Mouse (Mus musculus) megakaryocyte, adult 5-6 weeks (primary cell): ENCODE results near the gene Zfp523. TPM values are rescaled to one million over a fixed set of nuclear protein-coding genes. Genes with fewer than 3 reads are reported as not detected.
"Not testable (repeated sequence)": the region's sequence is repeated elsewhere in the genome, so short reads cannot be mapped to it uniquely, and the experiment has no call there.

ENCODE experiments used
- ATAC-seq: 2 replicates; pipeline ENCODE4 v1.8.0; 2016; ENCODE audit warnings: mild to moderate bottlenecking, inconsistent platforms; ENCODE audit not compliant: poor library complexity, severe bottlenecking
- total RNA-seq, 2 experiments: library from RNA; stranded (forward) in 1 of 2; stranded (reverse) in 1 of 2; fragments of 153-499, 151-499 nt in 1 of 2; fragments of 221-1000, 200-1000 nt in 1 of 2; gene quantifications; 2 replicates each; pipeline versions ENCODE4 v1.2.3 to v1.2.4; 2015 to 2017

The Zfp523 gene
- total RNA-seq, 2 experiments from 2014 or later, result 6.4 to 7.1 TPM

DNA sequence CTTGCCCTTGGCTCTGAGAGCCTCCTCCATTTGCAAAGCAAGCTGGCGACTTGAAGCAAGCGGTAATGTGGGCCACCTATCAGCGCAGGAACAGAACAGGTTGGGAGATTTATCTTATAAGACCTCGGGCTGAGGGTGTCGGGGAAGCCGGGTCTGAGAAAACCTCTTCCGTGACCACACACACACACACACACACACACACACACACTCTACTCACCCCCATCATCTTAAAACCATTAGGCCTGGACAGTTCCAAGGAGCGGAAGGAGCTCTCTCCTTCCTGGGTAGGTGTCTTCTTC, 31.3 kb downstream of the Zfp523 start:
- ATAC-seq, result 0 out of 2 replicates have a peak, but pooled peaks have one; percentile 0

DNA sequence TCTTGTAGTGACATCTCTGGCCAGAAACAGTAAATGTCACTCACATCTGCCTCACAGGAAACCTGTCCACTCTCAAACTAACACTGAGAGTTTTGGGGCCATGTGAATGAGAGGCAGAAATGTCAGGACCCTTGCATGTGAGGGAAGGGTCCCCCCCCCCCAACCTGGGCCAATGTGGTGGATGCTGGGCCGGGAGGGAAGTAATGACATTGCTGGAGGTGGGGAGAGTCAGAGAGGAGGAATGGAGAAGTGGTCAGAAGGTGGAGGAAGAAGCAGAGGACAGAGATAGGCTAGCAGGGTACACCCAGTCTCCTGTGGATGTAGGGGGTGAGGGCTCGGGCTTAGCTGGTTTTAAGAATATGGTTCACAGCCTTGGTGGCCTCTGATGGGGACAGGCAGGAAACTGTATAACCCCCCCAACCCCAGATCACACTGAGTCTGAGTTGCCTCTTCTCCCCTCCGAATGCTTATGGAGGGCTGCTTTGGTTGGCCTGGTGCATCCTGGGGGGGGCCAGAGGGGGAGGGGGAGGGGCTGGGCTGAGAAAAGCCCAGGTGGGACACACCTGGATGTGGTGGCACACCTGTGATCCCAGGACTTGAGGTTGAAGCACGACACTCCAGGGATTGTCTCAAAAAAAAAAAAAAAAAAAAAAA, 32.7 kb downstream of the Zfp523 start:
- peak; percentile 65 for ATAC-seq

DNA sequence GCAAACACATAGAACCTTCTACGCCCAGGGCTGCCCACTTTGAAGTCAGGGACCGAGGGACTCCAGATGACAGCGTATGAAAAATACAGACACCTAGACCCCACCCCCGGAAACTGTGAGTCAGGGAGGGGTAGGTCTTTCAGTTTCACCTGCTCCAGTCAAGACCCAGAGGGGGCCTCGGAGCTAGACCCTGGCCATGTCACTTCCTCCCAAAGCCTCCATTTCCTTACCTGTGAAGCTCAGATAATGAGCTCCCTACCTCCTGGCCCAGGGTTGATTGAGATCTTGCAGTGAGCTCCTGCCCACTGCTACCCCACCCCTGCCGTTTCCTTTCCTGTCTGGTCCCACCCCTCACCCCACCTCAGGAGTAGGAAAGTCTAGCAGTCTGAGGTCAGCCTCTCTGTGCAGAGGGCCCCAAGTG, 35.0 kb downstream of the Zfp523 start:
- peak; percentile 9; the same call in 1 of the 2 replicates for ATAC-seq

DNA sequence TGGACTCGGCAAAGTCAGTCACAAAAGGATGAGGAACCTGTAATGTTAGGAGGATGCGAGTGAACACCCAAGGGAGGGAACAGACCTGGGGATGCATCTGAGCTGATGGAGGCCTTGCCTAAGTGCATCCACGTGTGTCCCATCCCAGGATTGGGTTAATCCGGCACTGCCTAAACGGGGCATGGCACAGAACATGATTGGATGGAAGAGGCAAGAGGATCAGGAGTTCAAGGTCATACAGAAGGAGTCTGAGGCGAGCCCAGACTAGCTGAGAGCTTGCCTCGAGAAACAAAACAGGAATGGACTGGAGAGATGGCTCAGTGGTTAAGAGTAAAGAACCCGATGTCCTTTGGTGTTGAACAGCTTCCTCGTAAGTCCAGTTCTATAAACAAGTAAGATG, 35.5 kb downstream of the Zfp523 start:
- no peak for ATAC-seq

DNA sequence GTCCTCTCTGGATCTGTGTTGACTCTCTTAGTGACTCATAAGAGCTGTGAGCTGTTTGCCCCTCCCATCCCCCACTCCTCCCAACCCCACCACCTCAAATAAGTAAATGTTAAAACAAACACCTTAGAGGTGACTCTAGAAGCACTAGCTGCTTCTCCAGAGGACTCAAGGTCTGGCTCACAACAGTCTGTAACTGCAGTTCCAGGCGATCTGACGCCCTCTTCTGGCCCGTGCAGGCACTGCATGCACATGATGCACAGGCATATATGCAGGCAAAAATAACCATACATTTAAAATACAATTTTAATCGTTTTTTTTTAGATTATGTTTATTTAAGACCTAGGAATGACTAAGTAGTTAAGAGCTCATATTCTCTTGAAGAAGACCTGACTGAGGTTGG, 36.3 kb downstream of the Zfp523 start:
- ATAC-seq, result no peak

DNA sequence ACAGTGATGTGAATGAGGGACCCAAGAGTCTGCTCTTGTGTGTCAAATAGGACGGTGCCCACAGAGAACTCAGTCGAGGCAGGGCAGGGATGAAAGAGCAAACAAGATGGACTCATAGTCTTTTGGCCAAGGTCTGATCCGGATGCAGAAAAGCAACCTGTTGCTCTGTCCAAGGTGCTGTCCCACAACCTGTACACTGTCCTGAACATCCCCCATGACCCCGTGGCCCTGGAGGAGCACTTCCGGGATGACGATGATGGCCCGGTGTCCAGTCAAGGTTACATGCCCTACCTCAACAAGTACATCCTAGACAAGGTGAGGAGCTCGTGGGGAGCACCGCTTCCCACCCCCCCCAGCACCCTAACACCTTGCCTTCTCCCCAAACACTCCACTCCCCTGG, 39.9 kb downstream of the Zfp523 start:
- ATAC-seq, result no peak

DNA sequence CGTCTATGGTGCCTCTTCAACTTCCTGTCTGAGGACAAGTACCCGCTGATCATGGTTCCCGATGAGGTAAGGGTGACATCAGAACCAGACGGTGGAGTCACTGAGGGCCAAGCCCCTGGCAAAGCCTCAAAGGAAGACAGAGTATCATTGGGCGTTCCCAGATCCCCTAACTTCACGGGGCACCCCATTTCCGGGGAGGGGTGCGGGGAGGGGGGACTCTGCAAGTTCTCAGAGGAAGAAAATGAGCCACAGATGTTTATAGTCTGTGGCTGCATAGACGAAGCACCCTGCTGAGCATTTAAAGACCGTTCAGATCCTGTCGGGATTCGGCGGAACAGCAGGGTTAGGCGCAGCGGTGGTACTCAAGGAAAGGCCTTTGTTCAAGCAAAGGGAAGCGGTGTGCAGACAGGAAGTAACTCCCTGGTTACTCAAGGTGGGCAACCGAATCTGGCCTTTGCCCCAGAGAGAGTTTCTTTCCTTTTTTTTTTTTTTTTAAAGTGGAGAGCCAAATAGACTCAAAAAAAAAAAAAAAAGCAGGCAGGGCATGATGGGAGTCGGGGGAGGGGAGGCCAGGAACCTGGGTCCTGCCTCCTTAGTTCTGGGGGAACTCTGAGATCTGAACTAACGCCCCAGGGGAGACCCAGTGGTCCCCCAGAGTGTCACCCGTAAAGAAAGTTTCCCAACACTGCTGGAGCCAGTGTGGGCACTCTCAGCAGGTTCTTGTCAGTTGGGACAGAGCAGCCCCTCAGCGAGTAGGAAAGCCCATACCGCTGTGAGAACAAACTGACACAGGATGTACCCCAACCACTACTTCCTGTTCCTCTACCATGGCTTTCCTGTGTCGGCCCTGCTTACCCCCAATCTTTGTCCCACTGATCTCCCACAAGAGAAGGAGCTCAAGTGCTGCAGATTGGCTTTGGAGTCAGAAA, 41.1 kb downstream of the Zfp523 start:
- peak; percentile 81 for ATAC-seq

DNA sequence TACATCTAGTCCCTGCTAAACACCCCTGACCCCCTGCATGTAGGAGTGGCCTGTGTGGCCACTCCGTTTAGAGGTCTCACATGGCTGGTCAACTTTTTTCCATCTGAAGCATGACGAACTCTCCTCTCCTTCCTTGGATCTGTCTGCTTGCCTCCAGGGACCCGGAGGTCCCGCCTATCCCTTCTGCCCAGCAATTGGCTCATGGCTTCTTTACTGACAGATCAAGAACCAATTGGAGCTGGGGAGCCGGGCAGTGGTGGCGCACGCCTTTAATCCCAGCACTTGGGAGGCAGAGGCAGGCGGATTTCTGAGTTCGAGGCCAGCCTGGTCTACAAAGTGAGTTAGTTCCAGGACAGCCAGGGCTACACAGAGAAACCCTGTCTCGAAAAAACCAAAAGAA, 45.5 kb downstream of the Zfp523 start:
- not testable (repeated sequence) for ATAC-seq

DNA sequence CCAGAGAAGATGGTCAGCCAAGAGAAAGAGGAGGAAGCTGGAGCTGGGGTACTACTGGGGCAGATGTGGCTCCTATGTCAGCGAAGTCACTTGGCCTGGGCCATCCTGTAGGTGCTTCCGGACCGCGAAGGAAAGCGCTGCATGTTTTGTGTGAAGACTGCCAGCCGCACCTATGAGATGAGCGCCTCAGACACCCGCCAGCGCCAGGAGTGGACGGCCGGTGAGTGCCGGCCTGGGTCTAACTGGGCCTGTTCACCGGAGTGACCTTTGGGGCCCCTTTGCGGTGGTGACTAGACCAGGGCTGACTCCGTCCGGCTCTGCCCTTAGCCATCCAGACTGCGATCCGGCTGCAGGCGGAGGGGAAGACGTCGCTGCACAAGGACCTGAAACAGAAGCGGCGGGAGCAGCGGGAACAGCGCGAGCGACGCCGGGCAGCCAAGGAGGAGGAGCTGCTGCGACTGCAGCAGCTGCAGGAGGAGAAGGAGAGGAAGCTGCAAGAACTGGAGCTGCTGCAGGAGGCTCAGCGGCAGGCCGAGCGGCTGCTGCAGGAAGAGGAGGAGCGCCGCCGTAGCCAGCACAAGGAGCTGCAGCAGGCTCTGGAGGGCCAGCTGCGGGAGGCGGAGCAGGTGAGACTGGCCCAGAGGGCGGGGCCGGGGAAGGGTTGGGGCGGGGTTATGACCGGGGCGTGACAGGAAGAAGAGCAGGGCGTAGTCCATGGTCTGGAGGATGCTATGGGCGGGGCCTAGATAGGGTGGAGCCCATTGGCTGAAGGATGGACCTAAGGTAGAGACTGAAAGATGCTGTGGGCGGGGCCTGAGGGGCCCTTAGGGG, 46.8 kb downstream of the Zfp523 start:
- ATAC-seq, result peak; percentile 87

DNA sequence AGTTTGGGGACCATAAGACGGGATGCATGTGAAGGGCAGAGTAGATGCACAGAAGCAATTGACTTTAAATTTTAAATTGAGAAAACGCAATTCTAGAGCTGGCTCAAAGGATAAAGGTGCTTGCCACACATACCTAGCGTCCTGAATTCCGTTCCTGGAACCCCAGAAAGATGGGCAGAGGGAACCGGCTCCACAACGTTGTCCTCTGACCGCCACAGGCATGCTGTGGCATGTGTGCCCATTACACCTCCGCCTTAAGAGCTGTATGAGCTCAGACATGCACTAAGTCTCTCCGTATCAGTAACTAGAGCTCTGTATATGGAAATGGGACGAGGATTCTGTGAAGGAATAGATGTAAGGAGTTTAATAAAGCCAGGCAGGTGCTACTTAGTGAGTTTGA, 47.7 kb downstream of the Zfp523 start:
- ATAC-seq, result no peak

DNA sequence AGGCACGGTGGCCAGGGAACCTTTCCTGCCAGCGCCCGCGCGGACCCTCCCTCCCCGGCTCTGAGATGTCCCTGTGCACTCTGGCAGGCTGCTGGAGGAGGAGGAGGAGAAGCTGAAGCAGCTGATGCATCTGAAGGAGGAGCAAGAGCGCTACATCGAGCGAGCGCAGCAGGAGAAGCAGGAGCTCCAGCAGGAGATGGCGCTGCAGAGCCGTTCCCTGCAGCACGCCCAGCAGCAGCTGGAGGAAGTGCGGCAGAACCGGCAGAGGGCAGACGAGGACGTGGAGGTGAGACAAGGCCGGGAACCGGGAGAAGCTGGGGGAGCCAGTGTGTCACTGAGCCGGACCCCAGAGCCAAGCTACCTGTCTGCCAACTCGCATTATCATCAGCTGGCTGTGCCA, 49.1 kb downstream of the Zfp523 start:
- ATAC-seq, result peak; percentile 78

DNA sequence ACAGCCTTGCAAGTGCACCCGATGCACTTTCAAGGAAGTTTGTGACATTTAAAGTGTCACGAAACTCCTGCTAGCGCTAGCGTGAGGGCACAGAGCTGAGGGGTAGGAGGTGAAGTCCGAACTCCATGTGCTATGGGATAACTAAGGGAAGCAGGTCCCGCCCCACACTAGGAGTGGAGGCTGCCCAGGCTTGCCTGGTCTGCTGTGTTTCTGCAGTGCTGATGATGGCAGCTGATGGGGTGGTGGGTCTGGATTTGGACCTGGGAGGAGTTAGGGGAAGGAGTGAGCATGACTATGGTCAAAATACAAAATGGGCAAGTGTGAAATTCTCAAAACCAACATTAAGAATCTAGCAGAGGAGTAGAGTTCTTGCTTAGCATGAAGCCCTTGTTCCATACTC, 53.6 kb downstream of the Zfp523 start:
- ATAC-seq, result no peak

DNA sequence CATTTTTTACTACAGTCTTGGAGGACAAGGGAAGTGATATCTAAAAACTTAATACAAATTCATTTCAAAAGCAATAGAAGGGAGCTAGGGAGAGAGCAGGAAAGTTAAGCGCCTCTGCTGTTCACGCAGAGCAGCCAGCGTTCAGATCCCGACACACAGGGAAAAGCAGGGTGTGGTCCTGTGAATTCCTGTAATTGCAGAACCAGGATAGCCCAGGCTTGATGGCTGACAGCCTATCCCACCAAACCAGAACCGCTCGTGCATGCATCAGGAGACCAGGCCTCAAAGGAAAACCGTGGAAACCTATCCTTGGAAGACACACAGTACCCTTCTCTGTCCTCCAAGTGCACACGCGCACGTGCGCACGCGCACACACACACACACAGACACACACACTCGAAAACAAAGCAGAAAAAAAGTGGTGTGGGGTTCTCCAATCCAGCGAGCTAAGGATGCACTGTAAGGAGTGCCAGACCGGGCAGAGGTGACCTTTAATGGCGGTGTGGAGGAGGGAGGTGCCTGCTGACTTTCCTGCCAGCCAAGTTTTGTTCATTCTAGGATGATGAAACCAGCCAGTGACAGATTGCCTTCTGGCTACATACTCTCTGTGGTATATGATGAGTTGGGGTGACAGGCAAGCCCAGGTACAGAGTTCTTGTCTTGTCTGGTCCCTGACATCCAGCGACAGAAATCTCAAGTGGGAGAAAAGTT, 54.3 kb downstream of the Zfp523 start:
- no peak for ATAC-seq

DNA sequence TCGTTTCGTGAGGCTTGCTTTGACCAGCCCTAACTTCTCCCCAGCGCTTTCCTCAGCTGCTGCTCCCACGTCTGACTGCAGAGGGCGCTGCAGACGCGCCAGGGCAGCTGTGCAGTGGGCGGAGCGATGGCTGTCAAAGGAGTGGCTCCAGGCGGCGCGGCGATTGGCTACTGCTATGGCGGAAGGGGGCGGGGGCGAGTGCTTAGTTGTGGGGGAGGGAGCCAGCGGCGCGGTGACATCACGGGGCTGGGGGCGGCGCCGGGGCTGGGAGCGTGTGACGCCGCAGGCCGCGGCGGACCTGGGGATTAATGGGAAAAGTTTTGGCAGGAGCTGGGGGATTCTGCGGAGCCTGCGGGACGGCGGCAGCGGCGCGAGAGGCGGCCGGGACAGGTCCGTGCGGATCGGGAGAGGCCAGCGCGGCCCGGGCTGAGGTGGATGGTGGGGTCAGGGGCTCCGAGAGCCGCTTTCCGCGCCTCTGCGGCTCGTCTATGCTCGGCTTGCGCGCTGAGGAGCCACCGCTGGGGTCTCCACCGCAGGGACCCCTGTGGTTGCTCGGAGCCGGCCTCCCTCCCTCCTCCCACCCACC, 55.6 kb downstream of the Zfp523 start, which contains the start of gene Ppard:
Ppard (plus strand) TSS at position 226 of the 586 bp plus-strand sequence.
- ATAC-seq, result peak; percentile 96

DNA sequence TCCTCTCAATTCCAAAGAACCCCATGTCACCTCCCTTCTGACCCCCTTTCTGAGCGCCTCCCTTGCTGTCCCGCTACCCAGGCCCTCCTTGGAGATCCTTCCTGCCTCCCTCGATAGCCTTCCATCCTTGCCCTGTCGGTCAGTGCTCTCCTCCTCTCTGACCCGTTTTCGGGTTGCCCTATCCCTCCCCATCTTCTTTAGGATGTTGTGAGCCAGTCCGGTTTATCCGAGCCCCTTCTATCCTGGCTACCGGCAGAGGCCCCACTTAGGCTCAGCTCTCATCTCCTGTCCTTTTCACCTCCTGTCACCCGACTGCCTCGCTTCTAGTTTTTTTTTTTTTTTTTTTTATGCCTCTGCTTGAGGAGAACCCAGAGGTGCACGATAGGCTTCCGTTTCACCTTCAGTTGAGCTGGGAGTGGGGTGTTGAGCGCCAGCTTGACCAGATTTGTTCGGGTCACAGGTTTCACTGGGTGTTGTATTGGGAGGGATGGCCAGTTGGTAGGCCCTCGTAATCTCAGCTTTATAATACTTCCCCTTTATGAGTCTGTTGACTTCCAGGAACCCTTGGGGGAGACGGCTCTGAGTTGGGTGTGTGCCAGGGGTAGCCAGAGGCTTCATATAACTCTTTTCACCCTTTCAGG, 56.3 kb downstream of the Zfp523 start:
- peak; percentile 55 for ATAC-seq

DNA sequence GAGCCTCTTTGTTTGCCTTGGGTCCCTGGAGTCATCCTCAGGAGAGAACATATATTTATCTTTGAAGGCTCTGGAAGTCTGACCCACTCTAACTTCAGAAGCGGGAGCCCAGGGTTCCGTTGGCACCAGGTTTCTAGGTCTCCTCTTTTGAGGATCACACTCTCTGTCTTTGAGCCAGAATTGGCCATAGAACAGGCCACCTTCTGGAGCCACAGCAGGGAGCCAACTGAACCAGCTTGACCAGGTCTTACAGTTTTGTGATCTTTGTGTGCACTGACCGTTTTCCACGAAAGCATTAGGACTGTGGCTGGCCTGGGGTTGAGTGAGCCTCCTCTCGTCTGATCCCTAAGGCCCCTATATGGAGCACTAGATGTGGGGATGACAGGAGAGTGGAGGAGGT, 57.7 kb downstream of the Zfp523 start:
- no peak for ATAC-seq

DNA sequence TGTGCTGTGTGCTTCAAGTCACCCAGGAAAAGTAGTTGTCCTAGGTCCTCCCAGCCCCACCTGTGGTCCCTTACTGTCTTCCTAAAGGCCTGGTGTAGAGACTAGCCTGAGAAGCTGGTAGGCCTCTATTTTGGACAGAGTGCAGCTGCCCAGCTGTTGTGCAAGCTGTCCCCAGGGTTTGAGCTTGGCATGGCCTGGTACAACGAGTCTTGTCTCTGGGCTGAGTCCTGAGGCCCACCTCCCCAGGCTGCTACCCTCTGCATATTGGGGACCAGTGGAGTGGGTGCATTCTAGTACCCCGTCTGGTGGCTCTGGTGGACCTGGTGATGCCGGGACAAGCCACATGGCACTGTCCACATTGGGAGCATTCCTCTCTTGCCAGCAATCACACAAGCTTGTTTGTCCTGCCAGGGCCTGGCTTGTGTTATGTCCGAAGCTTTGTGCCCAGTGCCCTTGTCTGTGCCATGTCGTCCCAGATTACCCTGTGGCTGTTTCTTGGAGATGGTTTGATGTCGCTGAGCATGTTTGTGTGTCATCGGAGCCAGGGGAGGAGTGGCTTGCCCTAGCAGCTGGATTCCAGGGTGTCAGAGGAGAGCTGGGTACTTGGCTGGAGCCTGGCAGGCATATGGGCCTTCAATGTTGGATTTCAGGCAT, 59.2 kb downstream of the Zfp523 start:
- ATAC-seq, result no peak

DNA sequence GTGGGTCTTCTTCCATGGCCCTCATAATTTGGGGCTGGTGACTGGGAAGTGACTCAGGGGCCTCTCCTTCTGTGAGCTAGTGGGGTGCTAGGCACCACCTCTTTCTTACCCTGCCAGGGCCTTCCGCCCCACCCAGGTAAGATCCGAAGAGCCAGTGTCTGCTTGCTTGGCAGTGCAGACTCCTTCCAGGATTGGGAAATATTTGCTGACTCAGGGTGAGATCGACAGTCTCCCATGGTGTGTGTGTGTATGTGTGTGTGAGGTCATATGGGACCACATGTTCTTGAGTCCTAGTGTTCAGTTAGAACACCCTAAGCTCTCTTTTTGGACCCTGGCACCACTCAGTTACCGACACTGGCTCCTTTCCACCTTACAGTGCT, 59.7 kb downstream of the Zfp523 start:
- no peak for ATAC-seq

DNA sequence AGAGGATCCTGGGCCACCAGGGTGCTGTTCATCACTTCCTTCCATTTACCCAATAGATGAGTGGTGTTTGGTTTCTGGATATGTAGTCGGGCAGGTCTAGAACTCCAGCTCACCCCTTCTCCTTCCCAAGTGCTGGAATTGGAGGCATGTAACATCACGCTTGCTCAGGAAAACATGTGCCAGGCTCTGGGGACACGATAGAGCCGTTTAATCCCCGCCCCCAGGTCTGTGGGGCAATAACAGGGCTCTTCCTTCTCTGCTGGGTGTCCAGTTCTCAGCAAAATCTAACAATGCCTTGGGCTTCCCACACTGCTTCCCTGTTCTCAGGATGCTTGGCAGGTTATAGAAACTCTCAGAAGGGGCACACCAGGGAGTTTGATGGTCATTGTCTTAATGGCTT, 60.4 kb downstream of the Zfp523 start:
- peak; percentile 27; the same call in 1 of the 2 replicates for ATAC-seq
